Mouse (Mus musculus): ENCODE results near the gene Wtap.
"Not testable (repeated sequence)": the region's sequence is repeated elsewhere in the genome, so short reads cannot be mapped to it uniquely, and the experiment has no call there.

DNA sequence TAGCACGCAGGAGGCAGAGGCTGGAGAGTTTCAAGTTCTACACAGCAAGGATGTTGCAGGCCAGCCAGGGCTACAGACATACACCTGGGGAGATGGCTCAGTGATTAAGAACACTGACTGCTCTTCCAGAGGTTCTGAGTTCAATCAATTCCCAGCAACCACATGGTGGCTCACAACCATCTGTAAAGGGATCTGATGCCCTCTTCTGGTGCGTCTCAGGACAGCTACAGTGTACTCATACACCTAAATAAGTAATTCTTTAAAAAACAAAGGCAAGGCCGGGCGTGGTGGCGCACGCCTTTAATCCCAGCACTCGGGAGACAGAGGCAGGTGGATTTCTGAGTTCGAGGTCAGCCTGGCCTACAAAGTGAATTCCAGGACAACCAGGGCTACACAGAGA lies 5.9 kb downstream of the Wtap start:
- not testable (repeated sequence) for TF ChIP-seq CTCF (IDR thresholded peaks at IDR 0.05; ENCODE audit: low read depth, low read length); TAL1 (conservative IDR thresholded peaks at IDR 0.05; ENCODE audit: low read depth, low read length); GATA1 (IDR thresholded peaks at IDR 0.05; ENCODE audit: borderline replicate concordance, low read length)
